Mouse (Mus musculus) T-helper 17 cell (primary cell): ENCODE data around the gene Ppp1r12c.

Experiments
- in situ Hi-C, 2 experiments: fragments of 300-600 bp; cut with MboI, MseI; formaldehyde crosslinking; loops; 1 replicate in 1 of 2; 2 replicates in 1 of 2; pipeline ENCODE4 v1.15.1; 2025; ENCODE audit warnings: high pct_unique_total_duplicates in 2 of 2

Gene Ppp1r12c

DNA sequence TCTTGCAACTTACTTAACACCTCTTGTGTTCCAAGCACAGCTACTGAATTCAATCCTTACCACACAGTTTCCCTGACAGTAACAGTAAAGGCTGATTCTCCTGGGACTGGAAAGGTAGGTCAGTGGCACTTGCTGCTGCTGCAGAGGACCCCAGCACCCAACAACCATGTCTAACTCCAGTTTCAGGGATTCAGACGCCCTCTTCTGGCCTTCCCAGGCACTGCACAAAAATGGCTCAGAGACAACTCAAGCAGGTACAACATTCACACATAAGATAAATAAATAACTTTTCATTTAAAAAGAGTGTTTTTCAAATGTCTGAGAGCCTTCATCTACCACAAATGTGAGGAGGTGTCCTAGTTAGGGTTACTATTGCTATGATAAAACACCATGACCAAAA lies 54.3 kb downstream of the Ppp1r12c start:
- in situ Hi-C loops = loop anchor here (5.0 to 25.0 kb wide), 3 partner anchors 298 to 1840 kb away; partner anchors contain the start of genes Kmt5c (in 1 of the 2) and Zfp667 (in 1 of the 2)

DNA sequence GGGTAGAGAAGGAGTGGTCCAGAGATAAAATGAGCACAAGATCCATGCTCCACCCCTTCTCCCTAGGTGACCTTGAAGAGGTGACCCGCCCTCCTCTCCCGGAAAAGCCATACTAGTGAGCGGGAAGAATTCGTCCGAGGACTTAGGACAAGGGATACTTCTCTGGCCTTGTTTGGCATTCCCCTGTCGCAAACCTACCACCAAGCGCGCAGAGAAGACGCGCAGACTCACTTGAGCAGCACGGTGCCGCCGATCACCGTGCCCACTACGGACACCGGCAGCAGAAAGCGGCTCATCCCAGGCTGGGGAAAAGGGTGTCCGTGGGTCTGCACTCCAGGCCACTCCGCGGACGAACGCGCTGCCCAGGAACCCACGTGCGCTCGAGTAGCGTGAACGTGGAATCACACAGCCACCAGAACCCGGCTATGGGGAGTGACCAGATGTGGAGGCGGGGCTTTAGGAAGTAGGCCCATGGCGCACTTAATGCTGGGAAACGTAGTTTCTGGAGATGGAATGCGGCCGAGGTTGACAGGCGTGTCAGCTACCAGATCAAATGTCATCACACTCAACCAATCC lies 56.2 kb downstream of the Ppp1r12c start, which contains the start of gene Rdh13:
Gene Rdh13, minus strand, starts transcription at position 434 of the 576 bp plus-strand sequence.
- in situ Hi-C loops = loop anchor here (5.0 to 25.0 kb wide), 3 partner anchors 299 to 1842 kb away; partner anchors contain the start of genes Kmt5c (in 1 of the 2) and Zfp667 (in 1 of the 2)

DNA sequence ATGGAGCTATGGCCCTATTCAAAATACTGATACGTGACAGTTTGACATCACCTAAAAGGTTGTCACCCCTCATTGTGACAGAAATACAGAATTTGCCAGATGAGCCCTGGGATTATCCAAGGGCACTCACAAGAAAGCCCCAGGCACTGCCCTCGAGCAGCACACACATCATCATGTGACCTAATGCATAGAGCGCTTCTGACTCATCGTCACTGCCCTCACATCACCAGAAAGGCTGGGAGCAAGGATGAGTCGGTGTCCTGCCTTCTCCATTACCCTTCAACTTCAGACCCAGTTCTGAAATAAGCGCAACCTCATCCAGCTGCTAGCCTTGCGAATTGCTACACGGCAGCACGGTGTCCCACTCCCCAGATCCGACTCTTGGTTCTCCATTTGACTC lies 60.9 kb downstream of the Ppp1r12c start:
- in situ Hi-C loops = loop anchor here (10.0 to 25.0 kb wide), 2 partner anchors 304 to 1847 kb away; partner anchors contain the start of genes Kmt5c (in 1 of the 2) and Zfp667 (in 1 of the 2)

DNA sequence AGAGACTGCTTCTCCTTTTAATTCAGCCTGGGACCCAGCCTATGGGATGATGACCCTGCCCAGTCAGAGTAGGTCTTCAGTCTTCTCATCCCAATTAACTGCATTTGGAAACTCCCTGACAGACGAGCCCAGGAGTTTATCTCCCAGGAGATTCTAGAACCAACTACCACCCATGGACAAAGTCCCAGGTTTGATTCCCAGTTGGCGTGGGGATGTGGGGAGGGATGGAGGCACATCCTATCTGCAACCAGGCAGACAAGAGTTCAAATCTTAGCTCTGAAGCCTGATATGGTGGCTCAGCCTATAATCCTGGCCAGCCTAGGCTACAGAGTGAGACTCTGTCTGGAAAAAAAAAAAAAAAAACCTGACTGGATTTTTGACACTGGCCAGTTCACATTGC lies 63.8 kb downstream of the Ppp1r12c start:
- in situ Hi-C loops = loop anchor here (5.0 to 25.0 kb wide), 3 partner anchors 85 to 1850 kb away; partner anchors contain the start of genes Tnni3 (in 1 of the 2) and Zfp667 (in 1 of the 2)

DNA sequence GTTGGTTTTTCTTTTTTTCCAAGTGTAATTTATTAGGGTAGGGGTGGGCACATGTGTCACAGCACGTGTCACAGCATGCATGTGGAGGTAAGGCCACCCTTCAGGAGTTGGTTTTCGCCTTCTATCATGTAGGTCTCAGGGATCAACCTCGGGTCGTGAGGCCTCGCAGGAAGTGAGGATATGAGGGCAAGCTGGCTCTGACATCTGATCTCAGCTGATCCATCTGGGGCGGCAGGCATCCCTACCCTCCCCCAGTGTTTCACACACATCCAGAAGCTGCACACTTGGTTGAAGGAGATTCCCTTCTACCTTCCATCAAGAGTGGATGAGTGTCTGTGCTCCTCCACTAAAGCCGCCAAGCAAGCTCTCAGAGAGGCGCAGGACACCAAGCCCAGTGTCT lies 69.5 kb downstream of the Ppp1r12c start:
- in situ Hi-C loops = loop anchor here in 1 of 2 experiments (5.0 to 25.0 kb wide), 3 partner anchors 90 to 1855 kb away; partner anchors contain the start of genes Tnni3 and Zfp667

DNA sequence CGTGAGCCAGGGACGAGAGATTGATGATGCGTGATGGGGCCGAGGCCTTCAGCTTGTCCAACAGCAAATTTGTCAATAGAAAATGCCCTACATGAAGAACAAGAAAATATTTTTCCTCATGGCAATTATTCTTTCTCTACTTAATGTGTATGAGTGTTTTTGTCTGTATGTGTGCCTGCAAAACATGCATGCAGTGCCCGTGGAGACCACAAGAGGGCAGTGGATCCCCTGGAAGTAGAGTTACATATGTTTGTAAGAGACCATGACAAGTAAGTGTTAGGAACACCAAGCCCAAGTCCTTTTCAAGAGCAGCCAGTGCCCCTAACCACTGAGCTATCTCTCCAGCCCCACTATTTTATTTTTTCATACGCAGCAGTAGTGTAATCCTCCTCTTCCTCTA lies 69.9 kb downstream of the Ppp1r12c start:
- in situ Hi-C loops = loop anchor here in 1 of 2 experiments (5.0 to 25.0 kb wide), 3 partner anchors 91 to 1856 kb away; partner anchors contain the start of genes Tnni3 and Zfp667
